Mouse (Mus musculus) brain, embryonic 14.5 days (tissue): ENCODE data around the gene Htr7.

Experiments used
- CTCF ChIP-seq: fragments of 200-500 bp; IDR thresholded peaks from 2 replicates; pipeline ENCODE4 v1.5.1; 2012; ENCODE audit warnings: inconsistent platforms, mild to moderate bottlenecking, moderate library complexity, borderline replicate concordance; ENCODE audit not compliant: insufficient read depth, insufficient read length; ENCODE audit errors: extremely low read depth
- POLR2A ChIP-seq: fragments of 200-500 bp; IDR thresholded peaks from 2 replicates; pipeline ENCODE4 v1.6.1; 2012; ENCODE audit warnings: mild to moderate bottlenecking, inconsistent platforms, borderline replicate concordance; ENCODE audit not compliant: poor library complexity, insufficient read depth, insufficient read length, severe bottlenecking; ENCODE audit errors: extremely low read depth

DNA sequence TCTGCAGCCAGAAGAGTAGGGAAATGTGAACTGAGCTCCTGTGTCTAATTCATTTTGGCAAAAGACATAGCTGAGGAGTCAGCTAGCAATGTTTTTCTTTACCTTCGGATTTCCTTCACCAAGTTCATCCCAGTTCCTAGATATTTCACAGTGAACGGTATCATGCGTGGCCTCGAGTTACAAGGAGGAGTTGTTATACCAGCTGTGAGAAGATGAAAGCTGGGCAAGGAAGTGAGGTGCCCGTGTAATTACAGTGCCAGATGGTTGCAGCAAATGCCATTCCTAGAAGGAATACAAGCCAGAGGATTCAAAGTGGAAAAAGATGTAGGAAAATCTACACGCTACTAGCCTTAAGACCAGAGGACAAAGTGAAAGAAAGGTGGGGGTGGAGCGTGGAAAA is 41.6 kb upstream of the Htr7 start:
- TF ChIP-seq POLR2A (no peak), CTCF (no peak)
